Mouse (Mus musculus) midbrain, embryonic 15.5 days (tissue): ENCODE results near the gene Cep95. TPM values are rescaled to one million over a fixed set of nuclear protein-coding genes. Genes with fewer than 3 reads are reported as not detected.

Experiments used
- ATAC-seq: fragments of 200-750 bp; cut with Nextera tagmentation; replicated peaks from 2 replicates; pipeline ENCODE4 v1.8.0; 2017; ENCODE audit warnings: moderate TSS enrichment
- H3K27ac ChIP-seq: fragments of 300-500 bp; sonication (generic); 2 replicates; pipeline ENCODE4 v1.5.1; 2015; ENCODE audit warnings: mild to moderate bottlenecking, inconsistent platforms
- H3K27me3 ChIP-seq: fragments of 300-500 bp; sonication (generic); replicated peaks from 2 replicates; pipeline ENCODE4 v1.6.1; 2015; ENCODE audit warnings: inconsistent platforms
- H3K36me3 ChIP-seq: fragments of 300-500 bp; sonication (generic); replicated peaks from 2 replicates; pipeline ENCODE4 v1.6.1; 2015; ENCODE audit warnings: inconsistent platforms
- H3K4me1 ChIP-seq: fragments of 300-500 bp; sonication (generic); 2 replicates; pipeline ENCODE4 v1.6.1; 2015; ENCODE audit warnings: inconsistent platforms
- H3K4me2 ChIP-seq: fragments of 300-500 bp; sonication (generic); 2 replicates; pipeline ENCODE4 v1.6.1; 2015; ENCODE audit warnings: inconsistent platforms, mild to moderate bottlenecking, moderate library complexity
- H3K4me3 ChIP-seq: fragments of 300-500 bp; sonication (generic); 2 replicates; pipeline ENCODE4 v1.5.1; 2015; ENCODE audit warnings: mild to moderate bottlenecking, inconsistent platforms
- H3K9ac ChIP-seq: fragments of 300-500 bp; sonication (generic); 2 replicates; pipeline ENCODE4 v1.6.1; 2015; ENCODE audit warnings: mild to moderate bottlenecking, inconsistent platforms
- H3K9me3 ChIP-seq: fragments of 300-500 bp; sonication (generic); 2 replicates; pipeline ENCODE4 v1.6.1; 2016; ENCODE audit warnings: inconsistent platforms
- WGBS: fragments of 180-500 bp; shearing (Covaris S2); methylation state at CpG from one replicate; pipeline ENCODE4 v1.1.7; 2015; ENCODE audit warnings: mixed read lengths; 5-methylcytosine and 5-hydroxymethylcytosine counted together
- polyA plus RNA-seq: library from polyadenylated mRNA; unstranded; fragments of >200 nt; fragmentation: Nextera tagmentation; extraction: Ambion mirVana; gene quantifications from 2 replicates; pipeline ENCODE4 v1.2.1, GENCODE M21; 2015

Gene Cep95
- polyA plus RNA-seq, 1 experiment from 2014 or later: 17.3 TPM

DNA sequence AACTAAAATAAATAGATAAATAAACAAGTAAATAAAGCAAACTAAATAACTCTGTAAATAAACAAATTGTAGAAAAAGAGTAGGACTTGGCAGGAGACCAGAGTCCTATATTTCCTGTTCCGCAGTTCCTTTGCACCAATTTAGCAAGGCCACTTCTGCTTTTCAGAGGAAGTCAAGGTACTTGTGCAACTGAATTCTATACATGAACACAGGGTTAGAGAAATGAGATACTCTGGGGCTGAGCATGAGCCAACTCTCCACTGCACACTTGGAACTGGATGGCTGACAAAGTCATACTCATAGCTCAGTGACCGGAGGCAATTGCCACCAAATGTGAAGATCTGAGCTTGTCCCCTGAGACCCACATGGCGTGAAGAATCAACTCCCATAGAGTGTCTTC is 30.0 kb upstream of the Cep95 start:
- Histone ChIP-seq H3K27me3 (no peaks in the 10 kb centered on the region), H3K27ac (no peak overlapping the region), H3K4me2 (no peak overlapping the region), H3K4me1 (no peaks in the 10 kb centered on the region), H3K9me3 (no peaks in the 10 kb centered on the region), H3K4me3 (no peak overlapping the region), H3K36me3 (no peaks in the 10 kb centered on the region), H3K9ac (no peak overlapping the region)
- 92% methylated on average over 3 of the region's 3 CpGs for WGBS
- ATAC-seq: no peak

DNA sequence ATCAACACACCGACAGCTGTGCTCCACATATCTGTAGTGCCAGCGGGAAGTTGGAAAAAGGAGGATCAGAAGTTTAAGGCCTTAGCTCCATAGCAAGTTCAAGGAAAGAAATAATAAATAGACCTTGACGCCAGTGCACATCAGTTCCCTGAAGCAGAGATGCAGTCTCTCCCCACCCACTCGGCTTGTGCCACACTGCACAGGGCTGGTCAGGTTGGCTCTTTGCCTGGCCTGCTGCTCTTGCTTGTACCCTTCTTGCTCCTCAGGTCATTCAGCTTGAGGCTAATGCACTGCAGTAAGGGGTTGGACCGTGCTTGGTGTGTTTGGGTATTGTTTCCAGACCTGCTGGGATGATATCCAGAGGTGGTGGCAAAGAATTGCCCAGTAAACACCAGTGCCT is 28.5 kb upstream of the Cep95 start:
- no peaks in the 10 kb centered on the region for H3K36me3 ChIP-seq
- ATAC-seq: no peak
- H3K9me3 ChIP-seq: no peaks in the 10 kb centered on the region
- H3K27me3 ChIP-seq: no peaks in the 10 kb centered on the region
- no peaks in the 10 kb centered on the region for H3K4me1 ChIP-seq
- no peak overlapping the region for H3K4me2 ChIP-seq
- 95% methylated on average over 5 of the region's 5 CpGs for WGBS
- H3K4me3 ChIP-seq: no peak overlapping the region
- H3K9ac ChIP-seq: no peak overlapping the region
- H3K27ac ChIP-seq: no peak overlapping the region

DNA sequence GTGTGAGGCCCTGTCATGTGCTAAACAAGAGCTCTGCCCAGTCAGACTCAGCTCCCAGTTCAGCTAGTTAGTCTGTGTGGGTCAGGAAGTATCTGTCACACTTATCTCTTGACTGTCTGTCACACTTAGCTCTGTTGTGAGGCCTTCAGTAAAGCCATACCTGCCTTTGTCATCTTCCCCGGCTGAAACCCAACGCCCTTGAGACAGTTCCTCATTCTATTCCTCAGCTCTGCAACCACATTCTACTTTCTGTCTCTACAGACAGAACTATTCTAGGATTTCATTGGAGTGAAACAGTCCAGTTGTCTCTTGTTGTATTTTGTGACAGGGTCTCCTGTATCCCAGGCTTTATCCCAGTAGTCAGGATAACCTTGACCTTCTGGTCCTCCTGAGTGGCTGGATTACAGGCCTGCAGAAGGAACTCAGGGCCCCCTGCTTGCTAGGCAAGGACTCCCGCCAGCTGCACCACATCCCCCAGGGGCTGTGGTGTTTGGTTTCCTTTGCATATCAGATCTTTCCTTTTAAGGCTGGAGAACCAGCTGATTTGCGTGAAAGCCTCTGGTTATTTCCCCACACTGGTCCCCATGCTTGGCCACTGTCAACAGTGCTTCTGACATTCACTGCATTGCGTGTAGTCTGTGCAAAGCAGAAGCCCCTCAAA is 26.8 kb upstream of the Cep95 start:
- peaks cover 8% of the 10 kb centered on the region; the same call in 1 of the 2 replicates for H3K36me3 ChIP-seq
- H3K4me3 ChIP-seq: no peak overlapping the region
- no peaks in the 10 kb centered on the region for H3K27me3 ChIP-seq
- H3K9me3 ChIP-seq: no peaks in the 10 kb centered on the region
- no peaks in the 10 kb centered on the region for H3K4me1 ChIP-seq
- 43% methylated on average over 5 of the region's 5 CpGs for WGBS
- no peak overlapping the region for H3K4me2 ChIP-seq
- H3K9ac ChIP-seq: no peak overlapping the region
- no peak for ATAC-seq
- 0 out of 2 replicates have a peak overlapping the region, but pooled peaks have one; percentile 24 for H3K27ac ChIP-seq

- no peak for ATAC-seq
- no peak overlapping the region for H3K27ac ChIP-seq
- no peak overlapping the region for H3K4me2 ChIP-seq
- no peaks in the 10 kb centered on the region for H3K4me1 ChIP-seq
- no peak overlapping the region for H3K4me3 ChIP-seq
- WGBS: 81% methylated on average over 9 of the region's 9 CpGs
- H3K27me3 ChIP-seq: no peaks in the 10 kb centered on the region
- no peaks in the 10 kb centered on the region for H3K9me3 ChIP-seq
- peaks cover 12% of the 10 kb centered on the region; the same call in 1 of the 2 replicates for H3K36me3 ChIP-seq
- H3K9ac ChIP-seq: no peak overlapping the region
Measured at GRCm38 (mm10) chr11:106762800-106763185, 26.3 kb upstream of the Cep95 start.

GRCm38 (mm10) chr11:106766611-106767162 is 22.4 kb upstream of the Cep95 start:
- WGBS: 91% methylated on average over 4 of the region's 4 CpGs
- no peak for ATAC-seq
- peaks cover 22% of the 10 kb centered on the region for H3K36me3 ChIP-seq

DNA sequence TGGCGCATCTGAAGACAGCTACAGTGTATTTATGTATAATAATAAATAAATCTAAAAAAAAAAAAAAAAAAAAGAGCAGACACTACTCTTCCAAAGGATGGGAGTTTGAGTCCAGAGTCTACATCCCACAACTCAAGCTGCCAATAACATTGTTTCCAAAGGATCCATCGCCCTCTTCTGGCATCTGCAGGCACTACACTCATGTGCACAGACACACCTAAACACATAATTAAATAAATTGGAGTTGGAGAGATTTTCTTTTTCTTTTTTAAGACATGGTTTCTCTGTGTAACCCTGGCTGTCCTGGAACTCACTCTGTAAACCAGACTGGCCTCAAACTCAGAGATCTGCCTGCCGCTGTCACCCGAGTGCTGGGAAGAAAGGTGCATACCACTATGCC is 21.5 kb upstream of the Cep95 start:
- Histone ChIP-seq H3K9me3 (no peaks in the 10 kb centered on the region), H3K4me3 (no peak overlapping the region), H3K27me3 (no peaks in the 10 kb centered on the region), H3K36me3 (peaks cover 27% of the 10 kb centered on the region), H3K27ac (no peak overlapping the region), H3K9ac (no peak overlapping the region), H3K4me2 (no peak overlapping the region), H3K4me1 (no peaks in the 10 kb centered on the region)
- 94% methylated on average over 4 of the region's 4 CpGs for WGBS
- ATAC-seq: no peak

More at GRCm38 (mm10) chr11:106766611-106767162, 22.4 kb upstream of the Cep95 start:
- no peak overlapping the region for H3K27ac ChIP-seq
- no peaks in the 10 kb centered on the region for H3K27me3 ChIP-seq
- H3K4me3 ChIP-seq: no peak overlapping the region
- H3K4me2 ChIP-seq: no peak overlapping the region
- H3K9ac ChIP-seq: no peak overlapping the region
- H3K9me3 ChIP-seq: no peaks in the 10 kb centered on the region
- H3K4me1 ChIP-seq: no peaks in the 10 kb centered on the region

DNA sequence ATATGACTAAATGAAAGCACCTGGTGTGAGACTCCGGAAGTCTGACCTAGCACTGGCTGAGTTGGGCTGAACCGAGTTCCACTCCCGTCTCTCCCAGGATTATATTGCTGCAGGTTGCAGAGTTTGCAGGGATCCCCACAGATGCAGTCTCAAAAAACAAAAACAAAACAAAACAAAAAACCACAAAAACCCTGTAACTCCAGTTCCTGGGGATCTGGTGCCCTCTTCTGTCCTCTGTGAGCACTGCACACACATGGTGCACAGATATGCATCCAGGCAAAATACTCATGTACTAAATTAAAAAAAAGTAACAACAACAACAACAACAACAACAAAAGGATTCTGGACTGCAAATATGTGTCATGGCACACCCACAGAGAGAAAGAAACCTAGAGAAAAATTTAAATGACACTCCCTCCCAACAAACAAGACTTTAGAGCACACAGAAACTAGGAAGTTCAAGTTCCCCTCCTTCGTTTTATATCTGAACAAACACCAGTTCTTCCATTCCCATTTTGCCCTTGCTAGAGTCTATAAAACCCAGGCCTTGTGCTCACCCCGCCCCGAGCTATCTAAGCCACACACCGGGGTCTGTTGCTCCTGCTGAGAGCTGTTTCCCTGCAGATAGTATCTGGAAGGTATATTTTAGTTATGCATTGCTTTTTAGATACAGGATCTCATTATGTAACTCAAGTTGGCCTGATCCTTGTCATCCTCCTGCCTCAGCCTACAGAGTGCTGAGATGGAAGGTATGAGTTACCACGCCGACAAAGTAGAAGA is 18.7 kb upstream of the Cep95 start:
- Histone ChIP-seq H3K9me3 (no peaks in the 10 kb centered on the region), H3K4me1 (no peaks in the 10 kb centered on the region), H3K27ac (no peak overlapping the region), H3K36me3 (peaks cover 45% of the 10 kb centered on the region), H3K27me3 (no peaks in the 10 kb centered on the region), H3K9ac (no peak overlapping the region), H3K4me2 (no peak overlapping the region), H3K4me3 (no peak overlapping the region)
- ATAC-seq: no peak
- 96% methylated on average over 9 of the region's 9 CpGs for WGBS

DNA sequence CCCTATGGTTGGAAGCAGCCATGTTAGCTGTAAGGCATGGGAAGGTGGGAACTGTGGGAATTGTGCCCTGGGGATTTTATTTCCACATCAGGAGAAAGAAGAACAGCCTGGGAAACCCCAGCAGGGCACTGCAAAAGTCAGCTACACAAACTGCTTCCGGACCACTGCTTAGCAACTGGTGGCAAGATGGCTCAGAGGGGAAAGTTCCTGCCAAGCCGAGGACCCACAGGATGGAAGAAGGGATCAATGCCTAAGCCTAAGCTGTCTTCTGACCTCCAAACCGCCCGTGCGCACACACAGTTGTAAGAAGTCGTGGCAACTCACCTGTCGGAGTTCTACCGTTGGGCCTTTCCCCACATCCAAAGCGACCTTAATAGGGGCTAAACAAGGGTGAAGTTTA is 16.0 kb upstream of the Cep95 start:
- no peak for ATAC-seq
- H3K36me3 ChIP-seq: peaks cover 32% of the 10 kb centered on the region

DNA sequence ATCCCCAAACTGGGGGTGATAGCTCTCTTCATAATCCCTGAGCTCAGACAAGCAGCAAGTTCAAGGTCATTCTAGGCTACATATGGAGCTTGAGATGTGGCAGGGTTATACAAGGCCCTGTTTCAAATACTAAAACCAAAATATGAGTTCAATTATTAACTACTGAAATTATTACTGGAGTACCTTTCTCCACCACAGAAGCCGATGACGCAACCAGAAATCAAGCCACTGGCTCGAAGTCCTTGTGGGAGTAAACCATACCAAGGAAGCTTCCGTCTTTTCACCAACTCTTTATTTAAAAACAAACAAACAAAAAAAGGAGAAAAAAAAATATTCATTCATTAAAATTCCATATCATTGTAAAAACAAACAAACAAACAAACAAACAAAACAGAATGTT is 12.1 kb upstream of the Cep95 start:
- Histone ChIP-seq H3K4me1 (peaks cover 28% of the 10 kb centered on the region), H3K4me3 (no peak overlapping the region), H3K36me3 (peaks cover 28% of the 10 kb centered on the region; the same call in 1 of the 2 replicates), H3K9ac (no peak overlapping the region), H3K4me2 (no peak overlapping the region), H3K27ac (no peak overlapping the region), H3K27me3 (no peaks in the 10 kb centered on the region), H3K9me3 (no peaks in the 10 kb centered on the region)
- ATAC-seq: no peak
- WGBS: 97% methylated on average over 4 of the region's 4 CpGs

More for the DNA sequence above, 16.0 kb upstream of the Cep95 start:
- no peak overlapping the region for H3K9ac ChIP-seq
- H3K27me3 ChIP-seq: no peaks in the 10 kb centered on the region
- peaks cover 8% of the 10 kb centered on the region; the same call in 1 of the 2 replicates for H3K4me1 ChIP-seq
- 92% methylated on average over 9 of the region's 9 CpGs for WGBS
- H3K27ac ChIP-seq: no peak overlapping the region
- H3K4me3 ChIP-seq: no peak overlapping the region
- H3K4me2 ChIP-seq: no peak overlapping the region
- H3K9me3 ChIP-seq: no peaks in the 10 kb centered on the region

DNA sequence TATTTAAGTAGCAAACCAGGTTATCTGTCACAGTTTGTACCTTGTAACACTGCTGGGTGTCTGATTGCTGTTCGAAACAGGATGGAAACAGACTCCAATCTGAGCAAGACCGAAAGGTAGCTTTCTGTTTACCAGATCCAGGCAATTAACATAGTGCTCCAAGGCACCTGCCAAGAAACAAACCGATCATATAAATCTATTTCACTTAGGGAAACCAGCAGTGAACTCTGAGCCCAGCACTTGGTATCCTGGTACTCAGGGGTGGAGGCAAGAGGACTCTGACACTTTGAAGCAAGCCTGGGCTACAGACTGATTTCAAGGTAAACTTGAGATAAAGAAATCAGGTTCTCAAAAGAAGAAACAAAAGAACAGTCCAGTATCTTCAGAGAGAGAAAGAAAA is 11.7 kb upstream of the Cep95 start:
- peaks cover 28% of the 10 kb centered on the region for H3K36me3 ChIP-seq
- ATAC-seq: no peak
- H3K4me1 ChIP-seq: peaks cover 28% of the 10 kb centered on the region
- H3K27me3 ChIP-seq: no peaks in the 10 kb centered on the region
- H3K4me2 ChIP-seq: no peak overlapping the region
- no peaks in the 10 kb centered on the region for H3K9me3 ChIP-seq
- 98% methylated on average over 3 of the region's 3 CpGs for WGBS
- H3K27ac ChIP-seq: no peak overlapping the region
- no peak overlapping the region for H3K4me3 ChIP-seq
- no peak overlapping the region for H3K9ac ChIP-seq

DNA sequence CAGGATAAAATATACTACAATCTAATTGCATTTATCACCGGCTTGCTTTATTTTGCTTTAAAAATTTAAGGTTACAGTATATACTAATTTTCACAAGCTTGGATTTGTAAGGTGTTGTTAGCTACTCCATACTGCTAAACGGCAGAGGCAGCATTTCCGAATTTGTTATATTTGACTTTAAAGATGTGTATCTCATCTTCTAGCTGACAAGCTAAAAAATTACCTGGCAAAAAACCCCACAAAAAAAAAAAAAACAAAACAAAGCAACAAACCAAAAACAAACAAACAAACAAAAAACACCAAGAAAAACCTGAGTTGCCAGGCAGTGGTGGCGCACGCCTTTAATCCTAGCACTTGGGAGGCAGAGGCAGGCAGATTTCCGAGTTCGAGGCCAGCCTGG is 10.9 kb upstream of the Cep95 start:
- Histone ChIP-seq H3K4me2 (peak overlapping the region; percentile 71; the same call in 1 of the 2 replicates), H3K4me3 (no peak overlapping the region; the same call in 1 of the 2 replicates), H3K36me3 (peaks cover 28% of the 10 kb centered on the region), H3K9ac (no peak overlapping the region), H3K27ac (no peak overlapping the region), H3K27me3 (no peaks in the 10 kb centered on the region), H3K4me1 (peaks cover 28% of the 10 kb centered on the region), H3K9me3 (no peaks in the 10 kb centered on the region)
- 90% methylated on average over 7 of the region's 7 CpGs for WGBS
- no peak for ATAC-seq

- Histone ChIP-seq H3K4me1 (peaks cover 31% of the 10 kb centered on the region), H3K9me3 (no peaks in the 10 kb centered on the region), H3K27me3 (no peaks in the 10 kb centered on the region), H3K9ac (peak overlapping the region; percentile 86), H3K27ac (peak overlapping the region; percentile 88), H3K4me3 (peak overlapping the region; percentile 60), H3K4me2 (peak overlapping the region; percentile 71), H3K36me3 (peaks cover 31% of the 10 kb centered on the region)
- 2% methylated on average over 39 of the region's 39 CpGs for WGBS
- no peak; the same call in 1 of the 2 replicates for ATAC-seq
Measured at GRCm38 (mm10) chr11:106778589-106779387, 10.3 kb upstream of the Cep95 start.
